In genomic region chr11:110284849-110285248, GRCm38 (mm10) we compare ENCODE assay signal across 21 mouse cellular contexts. TPM values are rescaled to one million over a fixed set of nuclear protein-coding genes. Genes with fewer than 3 reads are reported as not detected.
DNase-seq lines count a peak whose midpoint lies in the region; ATAC-seq and TF ChIP-seq lines count a peak whose summit lies in the region.
"Had no signal": no experiment of that assay in that cellular context is flagged by ENCODE, and none has a peak within 500 bp of the region (broad histone marks: within the 10 kb centered on the region; RNA-seq: fewer than 3 reads in every experiment).

No protein-coding gene starts in this region.

- peak overlapping the region; percentile 6 to 56 for H3K4me3 ChIP-seq in MEL (ENCODE audit: control insufficient read depth in 1 of 2, insufficient read depth in 1 of 2, low read depth in 2 of 2, low read length in 2 of 2)
- H3K4me3 ChIP-seq in liver, embryonic 11.5 days (ENCODE audit: low read depth, low read length) = no peak overlapping the region
- H3K4me3 ChIP-seq in liver, postnatal 0 days (ENCODE audit: low read depth, low read length) = no peak overlapping the region
- H3K4me3 ChIP-seq: limb, embryonic 13.5 days had no signal

- H3K27me3 ChIP-seq in MEL (ENCODE audit: control insufficient read depth in 1 of 2, insufficient read depth in 2 of 2, low read length in 2 of 2) = no peaks in the 10 kb centered on the region; a peak in 1 of 4 replicates
- H3K27me3 ChIP-seq in liver, embryonic 11.5 days (replicated peaks; ENCODE audit: control insufficient read depth, insufficient read depth, low read length) = no peaks in the 10 kb centered on the region
- no peaks in the 10 kb centered on the region for H3K27me3 ChIP-seq in liver, postnatal 0 days (ENCODE audit: insufficient read depth, low read length)
- H3K27me3 ChIP-seq: limb, embryonic 13.5 days; Patski had no signal

- ATAC-seq in common myeloid progenitor, adult 5-6 weeks (replicated peaks; ENCODE audit: low read depth, poor library complexity, severe bottlenecking) = peak; percentile 66
- ATAC-seq in liver, embryonic 11.5 days (replicated peaks; ENCODE audit: low FRiP score) = peak; percentile 63
- ATAC-seq in liver, postnatal 0 days = peak; percentile 53
- no peak for ATAC-seq in frontal cortex, adult (ENCODE audit: low TSS enrichment)
- ATAC-seq: forebrain, embryonic 14.5 days; intestine, postnatal 0 days; Patski had no signal

- H3K4me2 ChIP-seq in liver, embryonic 11.5 days = peak overlapping the region; percentile 24; the same call in 1 of the 2 replicates
- H3K4me2 ChIP-seq in liver, postnatal 0 days (ENCODE audit: low read depth, low read length) = peak overlapping the region; percentile 49
- H3K4me2 ChIP-seq: heart, embryonic 11.5 days; limb, embryonic 13.5 days; lung, embryonic 14.5 days; midbrain, embryonic 11.5 days had no signal

- H3K4me1 ChIP-seq in MEL (ENCODE audit: control insufficient read depth in 1 of 2, insufficient read depth in 2 of 2, low read length in 2 of 2) = peaks cover 0 to 11% of the 10 kb centered on the region in 2 experiments; a peak in 1 of 4 replicates
- no peaks in the 10 kb centered on the region; the same call in 1 of the 2 replicates for H3K4me1 ChIP-seq in liver, embryonic 11.5 days (replicated peaks; ENCODE audit: control insufficient read depth, insufficient read depth, low read length)
- no peaks in the 10 kb centered on the region for H3K4me1 ChIP-seq in liver, postnatal 0 days (ENCODE audit: insufficient read depth)

- H3K36me3 ChIP-seq in MEL (ENCODE audit: control insufficient read depth in 1 of 2, insufficient read depth in 2 of 2, low read length in 2 of 2) = peaks cover 0 to 12% of the 10 kb centered on the region in 2 experiments; a peak in 2 of 4 replicates
- no peaks in the 10 kb centered on the region for H3K36me3 ChIP-seq in liver, embryonic 11.5 days (ENCODE audit: control insufficient read depth, insufficient read depth, low read length)
- no peaks in the 10 kb centered on the region for H3K36me3 ChIP-seq in liver, postnatal 0 days (replicated peaks; ENCODE audit: insufficient read depth, low read length)
- H3K36me3 ChIP-seq: limb, embryonic 13.5 days had no signal

- no peak for TF ChIP-seq POLR2A in MEL (IDR thresholded peaks at IDR 0.05; ENCODE audit: control insufficient read depth in 1 of 2, insufficient read depth in 1 of 2, low read depth in 1 of 2, low read length in 2 of 2, poor library complexity in 1 of 2)

- no peak for TF ChIP-seq CTCF in MEL (IDR thresholded peaks at IDR 0.05 in 2 of 3, conservative IDR thresholded peaks at IDR 0.05 in 1 of 3; ENCODE audit: control insufficient read depth in 1 of 3, insufficient read depth in 1 of 3, low read depth in 2 of 3, low read length in 3 of 3, poor library complexity in 1 of 3, severe bottlenecking in 1 of 3)
- no peak for TF ChIP-seq CTCF in liver, postnatal 0 days (IDR thresholded peaks at IDR 0.05; ENCODE audit: low read depth)

- TF ChIP-seq EP300 in MEL (IDR thresholded peaks at IDR 0.05; ENCODE audit: low read depth in 1 of 2, low read length in 2 of 2) = no peak
- TF ChIP-seq EP300 in liver, postnatal 0 days (IDR thresholded peaks at IDR 0.05; ENCODE audit: low read depth) = no peak

- peak overlapping the region; percentile 65 for H3K9ac ChIP-seq in MEL (ENCODE audit: control insufficient read depth, low read depth, low read length, poor library complexity, severe bottlenecking)
- no peak overlapping the region for H3K9ac ChIP-seq in liver, embryonic 11.5 days (ENCODE audit: low read depth, low read length)
- no peak overlapping the region for H3K9ac ChIP-seq in liver, postnatal 0 days (replicated peaks)
- H3K9ac ChIP-seq: limb, embryonic 13.5 days; lung, embryonic 14.5 days had no signal

- H3K9me3 ChIP-seq in MEL (replicated peaks; ENCODE audit: insufficient read depth, low read length) = no peaks in the 10 kb centered on the region
- no peaks in the 10 kb centered on the region for H3K9me3 ChIP-seq in liver, embryonic 11.5 days (ENCODE audit: control insufficient read depth, low read length)
- no peaks in the 10 kb centered on the region for H3K9me3 ChIP-seq in liver, postnatal 0 days (ENCODE audit: low read length)
- H3K9me3 ChIP-seq: limb, embryonic 13.5 days had no signal

- no peak for TF ChIP-seq RAD21 in MEL (IDR thresholded peaks at IDR 0.05; ENCODE audit: low read depth, low read length)

- H3K27ac ChIP-seq in MEL (ENCODE audit: control insufficient read depth, low read depth, low read length) = peak overlapping the region; percentile 47; the same call in 1 of the 2 replicates
- H3K27ac ChIP-seq in liver, embryonic 11.5 days (ENCODE audit: low read depth, low read length) = peak overlapping the region; percentile 65; the same call in 1 of the 2 replicates
- H3K27ac ChIP-seq in liver, postnatal 0 days (ENCODE audit: low read depth) = no peak overlapping the region
- H3K27ac ChIP-seq: limb, embryonic 13.5 days had no signal

- no peaks in the 10 kb centered on the region for H3K79me2 ChIP-seq in MEL (ENCODE audit: control insufficient read depth, insufficient read depth, low read length, poor library complexity)

- DNase-seq in MEL (ENCODE audit: low read depth, low spot score) = peak; percentile 53
- DNase-seq in liver, embryonic 11.5 days (ENCODE audit: low spot score) = no peak
- DNase-seq in liver, postnatal 0 days = no peak
- no peak for DNase-seq in embryo, embryonic 10 days (ENCODE audit: low spot score)
- DNase-seq in adrenal gland, postnatal 10 days = no peak
- DNase-seq: cerebellum, adult 9-10 months; gastrocnemius, postnatal 10 days; kidney, postnatal 25 days; lung, embryonic 14.5 days; lung, postnatal 36 days; thymus, adult 18-20 months; thymus, postnatal 36 days had no signal

- 64% methylated on average over 10 of the region's 10 CpGs for WGBS in liver, embryonic 11.5 days
- 45% methylated on average over 10 of the region's 10 CpGs for WGBS in liver, postnatal 0 days (ENCODE audit: insufficient replicate concordance)

TF ChIP-seq in MEL, 35 proteins besides CTCF, POLR2A, EP300 and RAD21:
- TF ChIP-seq MAX (IDR thresholded peaks at IDR 0.05; ENCODE audit: low read length) (peak; percentile 52; the same call in 1 of the 2 replicates), NRF1 (IDR thresholded peaks at IDR 0.05; ENCODE audit: insufficient read depth, low read depth, low read length, poor library complexity, severe bottlenecking) (no peak), SMC3 (IDR thresholded peaks at IDR 0.05; ENCODE audit: low read depth, low read length) (no peak), MXI1 (IDR thresholded peaks at IDR 0.05; ENCODE audit: low read depth, low read length) (peak; percentile 45; the same call in 1 of the 2 replicates), TBP (IDR thresholded peaks at IDR 0.05; ENCODE audit: low read depth, low read length) (no peak), SIN3A (IDR thresholded peaks at IDR 0.05; ENCODE audit: low read length) (no peak), HCFC1 (IDR thresholded peaks at IDR 0.05; ENCODE audit: low read depth, low read length) (no peak), MEF2A (IDR thresholded peaks at IDR 0.05; ENCODE audit: extremely low read depth, insufficient replicate concordance, low read depth, low read length, poor library complexity, severe bottlenecking) (no peak)

RNA-seq across cellular contexts. Expression of gene Abca6, which starts 33.3 kb away (rescaled TPM):
- not detected in 2 replicates for total RNA-seq in MEL (2012; rRNA removed)
- polyA plus RNA-seq in MEL (2012; ENCODE audit: insufficient read depth in 1 of 2, insufficient read length in 2 of 2, low read depth in 1 of 2, low replicate concordance in 2 of 2, missing spikeins in 1 of 2) = not detected
- total RNA-seq in common myeloid progenitor, adult 5-6 weeks (2017) = 0.05 and 0.39 TPM in 2 replicates
- polyA plus RNA-seq in liver, embryonic 11.5 days (2014; fragmentation: Nextera tagmentation; extraction: Ambion mirVana) = 3.5 and 4.5 TPM in 2 replicates
- 38.6 and 42.1 TPM in 2 replicates for polyA plus RNA-seq in liver, postnatal 0 days (2015; fragmentation: Nextera tagmentation; extraction: Ambion mirVana)
- total RNA-seq in adrenal gland, postnatal 10 days (2021) = 10 to 100 TPM; 10.6 to 21.0 TPM
- polyA plus RNA-seq: kidney, embryonic 14.5 days; Patski had no signal

RNA-seq across cellular contexts. Expression of gene Abca5, which starts 52.7 kb away (rescaled TPM):
- 0.33 and 0.35 TPM in 2 replicates for total RNA-seq in MEL (2012; rRNA removed)
- under 1 TPM in 1 of 2 experiments, not detected in 1; 0.78 TPM for polyA plus RNA-seq in MEL (2012; ENCODE audit: insufficient read depth in 1 of 2, insufficient read length in 2 of 2, low read depth in 1 of 2, low replicate concordance in 2 of 2, missing spikeins in 1 of 2)
- 0.49 and 2.7 TPM in 2 replicates for total RNA-seq in common myeloid progenitor, adult 5-6 weeks (2017)
- 0.79 and 1.5 TPM in 2 replicates for polyA plus RNA-seq in liver, embryonic 11.5 days (2014; fragmentation: Nextera tagmentation; extraction: Ambion mirVana)
- 1.0 and 2.3 TPM in 2 replicates for polyA plus RNA-seq in liver, postnatal 0 days (2015; fragmentation: Nextera tagmentation; extraction: Ambion mirVana)
- 10 to 100 TPM in 1 of 2 experiments, 1 to 10 TPM in 1; 9.7 to 10.3 TPM for total RNA-seq in adrenal gland, postnatal 10 days (2021)

Comparison
In these comparisons a context has a peak if more than half of its experiments do, and no peak if none do; other contexts are left out.
1. H3K4me3 ChIP-seq: peak in MEL (2 of 2); none in liver, embryonic 11.5 days (single experiment) and liver, postnatal 0 days (single experiment).